Mouse (Mus musculus): Measurements from ENCODE around the gene Crabp2.

- no peak for TF ChIP-seq POLR2A (IDR thresholded peaks at IDR 0.05; ENCODE audit: borderline replicate concordance, low read depth, low read length)
- no peak for TF ChIP-seq CTCF (IDR thresholded peaks at IDR 0.05; ENCODE audit: low read depth, low read length)
Observed at GRCm38 (mm10) chr3:87924996-87925395, 23.5 kb upstream of the Crabp2 start.

Measured in bone marrow macrophage, adult 2 months (primary cell).